Mouse (Mus musculus) C2C12 (cell line): ENCODE data around the gene Ube4b. TPM values are rescaled to one million over a fixed set of nuclear protein-coding genes. Genes with fewer than 3 reads are reported as not detected.
A peak's percentile ranks its signal among the peaks of the same experiment; 100 is the strongest.

Source experiments
- H3K27me3 ChIP-seq: one replicate; pipeline ENCODE4 v1.6.1; 2011; ENCODE audit not compliant: control insufficient read depth, insufficient read depth, insufficient read length
- H3K36me3 ChIP-seq: one replicate; pipeline ENCODE4 v1.6.1; 2011; ENCODE audit not compliant: control insufficient read depth, insufficient read depth
- H3K4me3 ChIP-seq: one replicate; pipeline ENCODE4 v1.5.1; 2011; ENCODE audit warnings: mild to moderate bottlenecking, control low read depth; ENCODE audit not compliant: poor library complexity, insufficient read depth, severe bottlenecking
- H3K79me2 ChIP-seq: one replicate; pipeline ENCODE4 v1.6.1; 2011; ENCODE audit not compliant: control insufficient read depth, insufficient read depth
- H3K79me3 ChIP-seq: one replicate; pipeline ENCODE4 v1.6.1; 2011; ENCODE audit warnings: low read depth, control low read depth
- H3ac ChIP-seq: one replicate; pipeline ENCODE3; 2011; ENCODE audit warnings: low read depth; ENCODE audit not compliant: control insufficient read depth, insufficient read length
- CEBPB ChIP-seq: IDR thresholded peaks from one replicate; pipeline ENCODE4 v1.6.1; 2011; ENCODE audit warnings: low read depth, mild to moderate bottlenecking, control low read depth, moderate library complexity
- CTCF ChIP-seq: IDR thresholded peaks from one replicate; pipeline ENCODE4 v1.5.1; 2011; ENCODE audit not compliant: control insufficient read depth, insufficient read depth, insufficient read length
- FOSL1 ChIP-seq: IDR thresholded peaks from one replicate; pipeline ENCODE4 v1.8.0; 2011; ENCODE audit warnings: mild to moderate bottlenecking, low read length; ENCODE audit not compliant: poor library complexity, insufficient read depth, severe bottlenecking
- MAX ChIP-seq: IDR thresholded peaks from one replicate; pipeline ENCODE4 v1.6.1; 2011; ENCODE audit warnings: mild to moderate bottlenecking, control low read depth
- MYOD1 ChIP-seq: IDR thresholded peaks from one replicate; pipeline ENCODE4 v1.6.1; 2011; ENCODE audit warnings: low read depth; ENCODE audit not compliant: control insufficient read depth, insufficient read length
- MYOG ChIP-seq: IDR thresholded peaks from one replicate; pipeline ENCODE4 v1.6.1; 2011; ENCODE audit not compliant: control insufficient read depth, insufficient read length; ENCODE audit errors: extremely low read depth
- USF1 ChIP-seq: IDR thresholded peaks from one replicate; pipeline ENCODE4 v1.6.1; 2011; ENCODE audit warnings: low read depth, mild to moderate bottlenecking, control low read depth, moderate library complexity
- polyA plus RNA-seq: library from polyadenylated mRNA; unstranded; fragments of >200 nt; fragmentation: generic; extraction: Trizol; gene quantifications from one replicate; pipeline ENCODE4 v1.2.1, GENCODE M21; 2012; ENCODE audit warnings: missing spikeins

Gene Ube4b
- polyA plus RNA-seq, 1 experiment: 51.6 TPM

- Histone ChIP-seq H3K4me3 (no peak overlapping the region), H3K36me3 (peaks cover 5% of the 10 kb centered on the region), H3K79me3 (peaks cover 52% of the 10 kb centered on the region), H3K27me3 (no peaks in the 10 kb centered on the region), H3ac (no peak overlapping the region), H3K79me2 (peaks cover 98% of the 10 kb centered on the region)
- no peak for TF ChIP-seq USF1
- TF ChIP-seq MYOD1: no peak
- TF ChIP-seq CEBPB: no peak
- TF ChIP-seq CTCF: no peak
- no peak for TF ChIP-seq MYOG
- no peak for TF ChIP-seq MAX
- no peak for TF ChIP-seq FOSL1
These were observed 23.5 kb downstream of the Ube4b start for GRCm38 (mm10) chr4:149403037-149403436.

DNA sequence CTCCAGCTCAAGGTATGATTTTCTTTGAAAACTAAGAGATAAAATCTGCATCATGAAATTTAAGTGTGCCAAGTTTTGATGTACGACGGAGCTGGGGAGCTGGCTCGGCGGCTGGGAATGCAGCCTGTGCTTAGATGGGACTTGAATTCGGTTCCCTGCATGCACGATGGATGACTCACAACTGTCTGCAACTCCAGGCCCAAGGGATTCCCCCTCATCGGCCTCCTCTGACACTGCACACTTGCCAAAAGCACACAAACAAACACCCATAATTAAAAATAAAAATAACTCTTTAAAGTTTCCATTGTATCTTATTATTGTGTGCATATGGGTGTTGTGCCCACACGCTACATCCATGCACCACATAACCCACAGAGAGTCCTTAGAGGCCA, 25.0 kb downstream of the Ube4b start:
- Histone ChIP-seq H3K79me2 (peaks cover 85% of the 10 kb centered on the region), H3K79me3 (peaks cover 47% of the 10 kb centered on the region)
- TF ChIP-seq CEBPB: no peak
- peak; percentile 44 for TF ChIP-seq FOSL1
- no peak for TF ChIP-seq MAX

DNA sequence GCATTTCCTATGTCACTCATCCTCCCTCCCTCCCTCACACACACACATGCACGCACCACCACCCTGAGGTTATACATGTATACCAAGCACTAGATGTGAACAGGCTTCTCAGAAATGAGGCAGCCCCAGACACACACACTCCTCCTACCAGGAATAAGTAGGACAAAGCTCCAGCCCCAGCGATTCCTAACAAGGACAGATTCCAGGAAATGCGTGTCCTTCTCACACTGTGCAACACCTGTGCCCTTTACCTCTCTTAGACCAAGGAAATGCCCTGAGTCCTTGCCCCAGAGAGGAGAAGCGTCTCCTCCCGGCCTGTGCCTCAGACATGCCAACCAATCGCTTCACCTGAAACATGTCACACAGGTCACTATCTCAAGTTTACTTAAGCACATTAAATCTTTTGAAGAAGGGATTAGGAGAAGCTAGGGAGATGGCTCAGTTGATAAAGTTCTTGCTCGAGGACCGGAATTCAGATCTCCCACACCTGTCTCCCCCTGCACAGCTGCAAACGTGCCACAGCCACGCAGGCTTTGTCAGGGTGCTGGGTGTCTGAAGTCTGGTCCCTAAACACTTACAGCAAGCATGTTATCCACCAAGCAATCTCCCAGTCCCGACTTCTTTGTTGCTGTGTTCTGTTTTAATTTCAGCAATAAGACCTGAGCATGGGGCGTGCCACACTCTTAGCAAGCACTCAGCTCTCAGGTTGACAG, 25.5 kb downstream of the Ube4b start:
- Histone ChIP-seq H3K36me3 (peaks cover 14% of the 10 kb centered on the region), H3K27me3 (no peaks in the 10 kb centered on the region), H3K4me3 (no peak overlapping the region), H3K79me2 (peaks cover 79% of the 10 kb centered on the region), H3ac (peak overlapping the region; percentile 37), H3K79me3 (peaks cover 44% of the 10 kb centered on the region)
- TF ChIP-seq CEBPB: no peak
- peak; percentile 70 for TF ChIP-seq MYOD1
- TF ChIP-seq MYOG: no peak
- TF ChIP-seq FOSL1: no peak
- no peak for TF ChIP-seq USF1
- no peak for TF ChIP-seq MAX
- TF ChIP-seq CTCF: no peak

More for the DNA sequence above, 25.0 kb downstream of the Ube4b start:
- Histone ChIP-seq H3ac (no peak overlapping the region), H3K36me3 (peaks cover 12% of the 10 kb centered on the region), H3K27me3 (no peaks in the 10 kb centered on the region), H3K4me3 (no peak overlapping the region)

- no peak overlapping the region for H3ac ChIP-seq
- H3K27me3 ChIP-seq: no peaks in the 10 kb centered on the region
- peaks cover 77% of the 10 kb centered on the region for H3K79me2 ChIP-seq
- peaks cover 40% of the 10 kb centered on the region for H3K79me3 ChIP-seq
- no peak overlapping the region for H3K4me3 ChIP-seq
- H3K36me3 ChIP-seq: peaks cover 19% of the 10 kb centered on the region
- TF ChIP-seq USF1: no peak
- no peak for TF ChIP-seq MAX
- TF ChIP-seq MYOD1: no peak
- TF ChIP-seq FOSL1: no peak
- no peak for TF ChIP-seq MYOG
- TF ChIP-seq CTCF: no peak
- no peak for TF ChIP-seq CEBPB
These were observed 27.1 kb downstream of the Ube4b start for GRCm38 (mm10) chr4:149399331-149399910.

- no peak overlapping the region for H3ac ChIP-seq
- H3K79me3 ChIP-seq: peaks cover 32% of the 10 kb centered on the region
- TF ChIP-seq CTCF (no peak), MYOG (no peak), CEBPB (no peak), MYOD1 (no peak), FOSL1 (no peak), USF1 (no peak), MAX (no peak)
- H3K27me3 ChIP-seq: no peaks in the 10 kb centered on the region
- peaks cover 77% of the 10 kb centered on the region for H3K79me2 ChIP-seq
- H3K36me3 ChIP-seq: peaks cover 19% of the 10 kb centered on the region
- H3K4me3 ChIP-seq: no peak overlapping the region
These were observed 28.3 kb downstream of the Ube4b start for GRCm38 (mm10) chr4:149398181-149398735.
